Mouse (Mus musculus): ENCODE results near the gene Chchd1.

DNA sequence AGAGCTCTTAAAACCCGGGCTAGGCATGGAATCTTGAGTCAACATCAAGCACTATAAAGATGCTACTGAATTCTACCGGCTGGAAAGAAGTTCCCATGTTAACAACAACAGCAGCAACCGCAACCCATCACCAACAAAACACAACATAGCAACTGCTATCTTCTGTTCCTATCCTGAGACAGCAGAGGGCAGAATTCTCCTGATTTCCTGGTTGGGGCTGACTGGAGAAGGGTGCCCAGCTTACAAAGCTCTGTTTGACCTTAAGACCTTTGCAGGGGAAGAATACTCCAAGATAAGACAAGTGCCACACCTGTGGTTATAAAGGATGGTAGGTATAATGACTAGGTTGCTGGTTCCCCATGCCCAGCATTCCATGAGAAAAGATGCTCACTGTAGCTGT is 44.1 kb downstream of the Chchd1 start:
- TF ChIP-seq CTCF (conservative IDR thresholded peaks at IDR 0.05; ENCODE audit: insufficient read depth, insufficient read length, low read depth, low read length) (peak; percentile 29; the same call in 1 of the 2 replicates), POLR2A (IDR thresholded peaks at IDR 0.05; ENCODE audit: low read depth, low read length) (no peak)
